Mouse (Mus musculus) kidney, adult 18-20 months (tissue): ENCODE data around the gene Ntn5.
"Not testable (repeated sequence)": the region's sequence is repeated elsewhere in the genome, so short reads cannot be mapped to it uniquely, and the experiment has no call there.

ENCODE experiments used
- DNase-seq: peaks from one replicate; pipeline ENCODE4 v3.0.0; 2021

Ntn5 gene

DNA sequence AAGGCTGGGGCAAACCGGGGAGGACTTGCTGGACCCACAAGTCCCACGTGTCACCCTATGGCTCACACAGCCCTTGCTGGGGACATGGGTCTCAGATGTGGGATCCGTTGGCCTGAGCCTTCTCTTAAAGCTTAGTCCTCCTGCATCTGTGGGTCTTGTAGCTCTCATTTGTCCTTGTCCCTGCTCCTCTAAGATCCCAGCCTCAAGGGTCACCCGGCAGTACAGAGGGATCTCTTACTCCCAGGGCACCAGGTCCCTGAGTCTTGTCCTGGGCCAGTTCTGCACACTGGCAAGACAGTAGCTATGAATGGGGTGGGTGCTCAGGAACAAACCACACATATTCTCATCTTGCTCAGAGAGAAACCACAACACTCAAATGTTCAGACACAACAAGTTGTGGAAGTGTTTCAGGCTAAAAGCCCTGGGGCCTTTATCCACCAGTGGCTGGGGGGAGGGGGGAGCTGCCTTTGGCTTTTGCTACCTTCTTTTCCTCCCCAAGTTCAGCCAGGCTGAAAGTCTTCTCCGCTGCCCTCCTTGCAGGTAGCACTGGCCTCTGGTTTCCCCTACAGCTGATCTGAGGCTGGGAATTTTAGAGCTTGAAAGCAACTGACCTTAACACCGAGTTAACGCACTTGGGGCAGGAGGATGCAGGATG is at the start of gene Ntn5:
Ntn5 (plus strand) TSS at position 627 of the 655 bp plus-strand sequence.
- DNase-seq = no peak

DNA sequence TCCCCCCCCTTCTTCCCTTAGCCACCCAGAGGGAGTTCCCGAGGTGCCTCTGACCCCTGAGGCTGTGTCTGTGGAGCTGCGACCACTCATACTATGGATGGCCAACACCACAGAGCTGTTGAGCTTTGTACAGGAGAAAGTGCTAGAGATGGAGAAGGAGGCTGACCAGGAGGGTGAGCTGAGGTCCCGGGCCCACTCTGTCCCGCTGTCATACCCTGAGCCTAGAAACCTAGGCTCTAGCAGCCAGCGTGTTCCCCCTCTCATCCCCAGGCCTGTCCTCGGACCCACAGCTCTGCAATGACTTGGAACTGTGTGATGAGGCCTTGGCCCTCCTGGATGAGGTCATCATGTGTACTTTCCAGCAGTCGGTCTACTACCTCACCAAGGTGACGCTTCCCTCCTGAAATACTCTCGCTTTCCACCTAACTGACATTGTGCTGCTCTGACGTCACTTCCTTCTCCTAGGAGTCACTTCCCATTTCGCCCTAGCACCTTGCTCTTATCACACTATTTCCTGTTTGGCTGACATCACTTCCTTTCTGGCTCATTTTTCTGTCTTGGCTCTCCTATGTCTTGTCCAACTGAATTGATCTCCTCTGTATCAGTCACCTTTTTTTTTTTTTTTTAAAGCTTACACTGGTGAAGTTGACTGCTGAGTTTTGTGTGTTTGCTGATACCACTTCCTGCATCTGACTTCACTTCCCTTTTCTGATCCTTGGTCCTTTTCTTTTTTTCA is 48.7 kb upstream of the Ntn5 start:
- no peak for DNase-seq

GRCm38 (mm10) chr7:45635711-45636688 is 47.8 kb upstream of the Ntn5 start:
- no peak for DNase-seq

GRCm38 (mm10) chr7:45637710-45638109 is 46.1 kb upstream of the Ntn5 start:
- DNase-seq = no peak

- peak; percentile 84 for DNase-seq
Measured at GRCm38 (mm10) chr7:45638623-45639401, 45.0 kb upstream of the Ntn5 start.

DNA sequence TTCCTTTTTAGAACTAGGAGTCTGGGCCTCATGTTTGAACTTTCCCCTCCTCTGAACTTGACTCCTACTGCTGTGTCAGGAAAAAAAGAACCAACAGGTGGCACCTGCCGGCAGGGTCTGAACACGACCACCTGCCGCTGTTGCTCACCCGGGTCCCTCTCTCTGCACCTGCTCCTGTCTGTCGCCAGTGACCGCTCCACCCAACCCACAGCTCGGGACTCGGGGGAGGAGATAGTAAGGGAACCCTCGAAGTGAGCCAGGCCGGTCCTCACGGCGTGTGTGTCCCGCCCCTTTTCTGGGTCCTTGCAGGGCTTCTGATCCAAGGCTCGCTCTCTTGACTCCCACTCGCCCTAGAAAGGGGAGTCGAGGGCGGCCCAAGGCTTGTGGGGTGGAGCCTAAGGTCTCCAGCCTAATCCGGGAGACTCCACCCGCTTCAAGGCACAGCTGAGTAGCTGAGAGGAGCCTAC is 44.2 kb upstream of the Ntn5 start, which contains the start of gene Mamstr:
Mamstr (plus strand) TSS at position 417 of the 467 bp plus-strand sequence.
- DNase-seq = no peak

- no peak for DNase-seq
Measured at GRCm38 (mm10) chr7:45640191-45640957, 43.4 kb upstream of the Ntn5 start.

DNA sequence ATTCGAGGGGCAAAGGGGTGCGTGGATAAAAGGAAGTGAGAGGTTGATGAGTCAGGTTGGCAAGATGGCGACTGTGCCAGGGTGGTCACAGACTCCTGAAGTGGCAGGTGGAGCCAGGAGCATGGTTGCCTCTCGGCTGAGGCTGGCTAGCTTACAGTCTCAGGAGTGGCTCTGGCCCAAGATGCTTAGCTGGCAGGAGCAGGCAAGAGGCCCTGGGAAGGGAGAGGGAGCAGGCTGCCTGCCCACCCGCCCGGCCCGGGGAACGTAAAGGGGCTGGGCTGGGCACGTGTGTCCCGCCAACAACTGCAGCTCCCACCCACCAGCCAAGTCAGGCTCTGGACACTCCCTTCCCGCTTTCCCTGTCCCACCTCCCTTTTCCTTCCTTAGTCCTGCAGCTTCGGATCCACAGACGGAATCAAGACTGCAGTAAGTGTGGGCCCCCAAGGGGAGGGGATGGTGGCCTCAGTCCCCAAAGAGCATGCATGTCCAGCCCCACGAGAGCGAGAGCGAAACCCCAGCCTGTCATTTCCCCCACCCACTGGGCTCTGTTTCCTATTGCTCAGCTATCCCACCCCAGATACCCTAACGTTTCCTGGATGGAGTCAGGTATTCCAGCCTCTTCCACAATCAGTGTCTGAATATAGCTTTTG is 42.3 kb upstream of the Ntn5 start:
- DNase-seq = no peak

- DNase-seq = no peak
Measured at GRCm38 (mm10) chr7:45642083-45642482, 41.7 kb upstream of the Ntn5 start.

DNA sequence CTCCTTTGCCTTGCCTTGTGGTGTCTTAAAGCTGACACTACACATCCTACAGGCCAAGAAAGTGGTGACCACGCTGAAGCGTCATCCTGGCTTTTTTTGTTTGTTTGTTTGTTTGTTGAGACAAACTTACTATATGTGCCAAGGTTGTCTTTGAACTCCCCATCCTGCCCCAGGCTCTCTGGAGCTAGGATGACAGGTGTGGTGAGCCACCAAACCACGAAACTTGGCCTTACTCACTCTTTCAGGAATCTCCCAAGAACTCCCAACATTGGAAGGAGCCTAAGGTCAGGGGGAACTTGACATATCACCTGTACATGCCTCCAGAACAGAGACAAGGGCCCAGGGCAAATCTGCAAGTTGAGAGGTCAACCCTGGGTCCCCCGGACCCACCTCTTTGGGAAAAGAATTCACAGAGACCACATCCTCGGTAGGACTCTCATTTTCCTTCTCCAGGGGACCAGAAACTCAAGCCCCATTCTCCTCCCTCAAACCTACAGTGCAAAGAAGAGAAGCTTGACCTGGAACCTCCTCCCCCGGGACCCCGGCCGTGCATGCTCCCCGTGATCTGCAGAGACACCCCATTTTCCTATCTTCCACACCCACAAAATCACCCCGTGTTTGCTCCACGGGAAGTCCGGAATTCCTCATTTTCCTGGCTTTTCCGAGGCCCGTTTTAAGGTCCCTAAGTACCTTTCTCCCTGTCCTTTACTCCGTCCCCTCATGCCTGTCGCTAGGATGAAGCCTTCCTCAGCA is 41.1 kb upstream of the Ntn5 start:
- DNase-seq = no peak

GRCm38 (mm10) chr7:45643441-45644178 is 40.2 kb upstream of the Ntn5 start:
- DNase-seq = peak; percentile 83

GRCm38 (mm10) chr7:45644183-45644582 is 39.6 kb upstream of the Ntn5 start:
- no peak for DNase-seq

- DNase-seq = no peak
Measured at GRCm38 (mm10) chr7:45644872-45645590, 38.8 kb upstream of the Ntn5 start.

GRCm38 (mm10) chr7:45645591-45645971 is 38.2 kb upstream of the Ntn5 start:
- no peak for DNase-seq

DNA sequence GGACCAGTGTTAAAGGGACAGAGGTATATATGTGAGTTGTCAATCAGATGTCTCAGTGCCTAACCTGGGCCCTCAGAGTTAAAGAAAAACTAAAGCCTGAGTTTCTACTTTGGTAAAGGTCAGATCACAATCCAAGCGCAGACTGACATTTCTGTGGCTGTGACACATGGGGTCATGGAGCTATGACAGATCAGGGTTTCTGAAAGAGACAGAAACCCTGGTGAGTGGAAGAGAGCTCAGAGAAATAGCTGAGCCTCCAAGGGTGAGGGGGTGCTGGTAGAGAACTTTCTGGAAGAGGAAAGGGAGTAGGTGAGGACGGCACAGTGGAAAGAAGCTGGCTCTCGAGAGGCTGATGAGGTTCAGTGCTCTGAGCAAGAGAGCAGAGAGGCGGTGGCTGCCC is 37.2 kb upstream of the Ntn5 start:
- no peak for DNase-seq

GRCm38 (mm10) chr7:45649351-45649750 is 34.5 kb upstream of the Ntn5 start:
- DNase-seq = no peak

GRCm38 (mm10) chr7:45650484-45650883 is 33.3 kb upstream of the Ntn5 start:
- not testable (repeated sequence) for DNase-seq

DNA sequence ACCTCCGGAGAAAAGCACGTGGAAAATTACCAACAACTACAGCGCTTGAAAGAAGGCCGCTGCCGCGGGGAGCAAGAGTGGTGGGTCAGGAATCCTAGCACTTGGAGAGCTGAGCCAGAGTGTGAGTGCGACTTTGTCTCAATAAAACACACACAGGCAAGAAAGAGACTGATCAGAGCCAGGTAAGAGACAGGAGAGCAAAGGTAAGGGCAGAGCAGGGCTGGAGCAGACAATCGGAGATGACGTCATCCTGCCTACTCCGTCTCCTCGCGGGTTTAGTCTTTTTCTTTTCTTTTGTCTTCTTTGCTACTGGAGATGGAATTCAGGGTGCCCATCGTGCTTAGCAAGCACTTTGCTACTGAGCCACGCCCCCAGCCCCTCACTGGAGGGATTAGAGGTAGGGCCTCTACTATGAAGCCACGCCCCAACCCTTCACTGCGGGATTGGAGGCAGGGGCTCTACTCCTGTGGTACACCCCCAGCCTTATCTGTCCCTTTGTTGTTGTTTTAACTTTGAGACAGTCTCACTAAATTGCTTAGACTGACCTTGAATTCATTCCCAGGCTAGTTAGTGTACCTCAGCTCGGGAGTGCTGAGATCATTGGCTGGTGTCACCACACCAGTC is 29.3 kb upstream of the Ntn5 start:
- DNase-seq = no peak
